Mouse (Mus musculus) midbrain, embryonic 13.5 days (tissue): ENCODE measurements around the gene Prkg1. TPM values are rescaled to one million over a fixed set of nuclear protein-coding genes. Genes with fewer than 3 reads are reported as not detected.
"Not testable (repeated sequence)": the region's sequence is repeated elsewhere in the genome, so short reads cannot be mapped to it uniquely, and the experiment has no call there.

Experiments
- ATAC-seq: fragments of 200-750 bp; cut with Nextera tagmentation; 2 replicates; pipeline ENCODE4 v1.8.0; 2017; ENCODE audit warnings: mild to moderate bottlenecking, moderate TSS enrichment, moderate library complexity
- H3K27ac ChIP-seq: fragments of 300-500 bp; sonication (generic); 2 replicates; pipeline ENCODE4 v1.5.1; 2015; ENCODE audit warnings: inconsistent platforms, mild to moderate bottlenecking, moderate library complexity
- H3K27me3 ChIP-seq: fragments of 300-500 bp; sonication (generic); 2 replicates; pipeline ENCODE4 v1.6.1; 2015; ENCODE audit warnings: mild to moderate bottlenecking, inconsistent platforms
- H3K36me3 ChIP-seq: fragments of 300-500 bp; sonication (generic); 2 replicates; pipeline ENCODE4 v1.6.1; 2015; ENCODE audit warnings: mild to moderate bottlenecking, inconsistent platforms
- H3K4me1 ChIP-seq: fragments of 300-500 bp; sonication (generic); replicated peaks from 2 replicates; pipeline ENCODE4 v1.6.1; 2015; ENCODE audit warnings: inconsistent platforms
- H3K4me2 ChIP-seq: fragments of 300-500 bp; sonication (generic); replicated peaks from 2 replicates; pipeline ENCODE4 v1.6.1; 2015; ENCODE audit warnings: moderate library complexity, mild to moderate bottlenecking, inconsistent platforms
- H3K4me3 ChIP-seq: fragments of 300-500 bp; sonication (generic); replicated peaks from 2 replicates; pipeline ENCODE4 v1.5.1; 2015; ENCODE audit warnings: mild to moderate bottlenecking, inconsistent platforms
- H3K9ac ChIP-seq: fragments of 300-500 bp; sonication (generic); replicated peaks from 2 replicates; pipeline ENCODE4 v1.6.1; 2015; ENCODE audit warnings: mild to moderate bottlenecking, inconsistent platforms
- H3K9me3 ChIP-seq: fragments of 300-500 bp; sonication (generic); 2 replicates; pipeline ENCODE4 v1.6.1; 2016; ENCODE audit warnings: mild to moderate bottlenecking, inconsistent platforms
- WGBS: fragments of 180-500 bp; shearing (Covaris S2); methylation state at CpG from one replicate; pipeline ENCODE4 v1.1.7; 2015; 5-methylcytosine and 5-hydroxymethylcytosine counted together
- polyA plus RNA-seq: library from polyadenylated mRNA; unstranded; fragments of >200 nt; fragmentation: Nextera tagmentation; extraction: Ambion mirVana; gene quantifications from 2 replicates; pipeline ENCODE4 v1.2.1, GENCODE M21; 2015

Gene Prkg1
- polyA plus RNA-seq, 1 experiment from 2014 or later = 3.7 TPM

DNA sequence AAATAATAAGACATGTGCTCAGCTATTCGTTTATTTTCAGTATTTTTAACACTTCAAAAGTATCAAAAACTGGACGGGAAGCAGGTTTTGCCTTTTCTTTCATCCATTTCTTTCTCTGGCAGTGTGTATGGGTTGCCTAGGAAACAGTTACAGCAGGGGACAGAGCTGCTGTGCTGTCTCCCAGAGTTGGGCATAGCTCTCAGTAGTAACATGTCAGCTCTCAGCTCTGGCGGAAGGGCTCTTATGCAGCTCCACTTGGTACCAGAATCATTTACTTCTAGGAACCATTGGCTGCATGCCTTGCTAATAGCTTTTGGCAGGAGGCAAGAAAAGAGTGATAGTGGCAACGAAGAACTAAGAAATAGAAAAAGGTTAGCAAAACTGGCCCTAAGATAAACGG lies 381.0 kb downstream of the Prkg1 start:
- Histone ChIP-seq H3K4me2 (no peak overlapping the region), H3K27me3 (no peaks in the 10 kb centered on the region), H3K4me1 (peaks cover 6% of the 10 kb centered on the region; the same call in 1 of the 2 replicates), H3K27ac (no peak overlapping the region), H3K9me3 (no peaks in the 10 kb centered on the region), H3K9ac (no peak overlapping the region), H3K4me3 (no peak overlapping the region), H3K36me3 (no peaks in the 10 kb centered on the region)
- peak; percentile 87; the same call in 1 of the 2 replicates for ATAC-seq
- WGBS = 48% methylated on average over 5 of the region's 5 CpGs

DNA sequence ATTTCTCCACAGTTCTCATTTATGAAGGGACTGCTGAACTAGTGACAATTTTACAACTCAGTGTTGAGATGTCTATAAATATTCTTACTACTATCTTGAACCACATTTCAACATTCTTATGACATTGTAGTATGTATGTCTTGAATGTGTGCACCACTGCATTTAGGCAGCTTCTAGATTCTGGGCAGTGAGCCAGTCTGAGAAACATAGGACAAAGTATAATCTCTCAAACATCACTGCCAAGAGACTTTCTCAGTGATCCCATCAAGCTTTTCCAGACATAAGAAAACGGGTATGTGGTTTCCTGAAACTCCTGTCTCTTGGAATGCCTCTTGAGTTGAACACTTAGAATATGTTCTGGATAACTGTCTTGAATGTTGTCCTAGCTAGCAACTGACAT lies 394.7 kb downstream of the Prkg1 start:
- H3K4me1 ChIP-seq = no peaks in the 10 kb centered on the region
- WGBS = 74% methylated on average over 1 of the region's 1 CpGs
- no peak for ATAC-seq
- no peak overlapping the region for H3K4me3 ChIP-seq
- no peaks in the 10 kb centered on the region for H3K27me3 ChIP-seq
- no peak overlapping the region for H3K27ac ChIP-seq
- H3K36me3 ChIP-seq = no peaks in the 10 kb centered on the region
- no peak overlapping the region for H3K9ac ChIP-seq
- H3K4me2 ChIP-seq = no peak overlapping the region
- no peaks in the 10 kb centered on the region for H3K9me3 ChIP-seq

DNA sequence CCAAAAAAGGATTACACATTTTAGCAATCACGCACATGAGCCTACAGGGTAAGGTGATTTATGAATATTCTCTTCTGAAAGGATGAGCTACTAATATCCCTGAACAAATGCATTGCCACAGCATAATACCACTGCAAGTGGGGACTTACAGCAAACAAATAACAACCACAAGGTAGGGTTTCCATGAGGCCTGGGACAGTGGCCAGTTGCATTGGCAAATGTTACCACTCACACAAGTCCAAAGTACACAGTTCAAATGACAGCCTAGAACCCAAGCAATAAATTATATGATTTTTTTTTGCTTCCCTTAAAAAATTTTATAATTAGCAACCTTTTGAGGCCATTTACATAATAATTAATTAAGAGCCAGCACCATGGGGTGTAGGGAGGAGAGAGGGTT lies 395.7 kb downstream of the Prkg1 start:
- WGBS = 95% methylated on average over 1 of the region's 1 CpGs
- Histone ChIP-seq H3K9me3 (no peaks in the 10 kb centered on the region), H3K27ac (no peak overlapping the region), H3K36me3 (no peaks in the 10 kb centered on the region), H3K4me1 (no peaks in the 10 kb centered on the region), H3K4me2 (no peak overlapping the region), H3K4me3 (no peak overlapping the region), H3K9ac (no peak overlapping the region), H3K27me3 (no peaks in the 10 kb centered on the region)
- ATAC-seq = no peak

DNA sequence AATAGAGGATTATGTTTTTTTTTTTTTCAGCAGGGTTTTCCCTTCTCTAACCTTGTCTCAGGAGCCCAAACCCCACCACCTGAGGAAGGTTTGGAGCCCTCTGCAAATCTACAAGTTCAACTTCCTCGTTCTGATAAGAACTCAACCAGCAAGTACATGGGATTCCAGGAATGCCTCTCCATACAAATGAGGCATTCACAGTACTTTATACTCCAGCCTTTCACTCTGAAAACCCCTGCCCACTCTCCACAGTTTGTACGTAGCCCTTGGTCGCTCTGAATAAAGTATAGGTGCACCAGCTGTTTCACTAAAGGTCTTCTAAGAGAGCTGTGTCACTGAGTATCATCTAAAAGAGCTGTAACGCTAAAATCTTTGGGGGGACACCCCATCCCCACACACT lies 402.8 kb downstream of the Prkg1 start:
- 71% methylated on average over 4 of the region's 4 CpGs for WGBS
- Histone ChIP-seq H3K4me2 (no peak overlapping the region), H3K4me1 (no peaks in the 10 kb centered on the region), H3K36me3 (no peaks in the 10 kb centered on the region), H3K9me3 (no peaks in the 10 kb centered on the region), H3K27ac (no peak overlapping the region), H3K27me3 (no peaks in the 10 kb centered on the region), H3K9ac (no peak overlapping the region), H3K4me3 (no peak overlapping the region)
- no peak for ATAC-seq

DNA sequence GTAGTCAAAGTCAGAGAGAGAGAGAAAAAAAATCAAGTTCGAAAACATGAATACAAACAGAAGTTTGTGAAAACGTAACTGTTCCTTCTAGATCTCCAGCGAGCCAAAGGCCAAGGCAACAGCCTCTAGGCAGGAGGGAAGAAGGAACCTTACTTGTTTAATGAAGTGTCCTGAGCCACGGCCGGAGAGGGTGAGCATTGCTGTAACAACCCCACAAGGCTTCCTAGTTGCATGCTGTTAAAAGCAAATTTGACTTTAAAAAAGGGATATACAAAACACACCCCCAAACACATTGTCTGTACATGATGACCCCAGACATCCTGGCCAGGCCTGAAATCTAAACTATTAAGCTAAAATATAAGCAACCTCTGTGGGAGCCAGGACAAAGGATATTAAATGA lies 403.3 kb downstream of the Prkg1 start:
- H3K27ac ChIP-seq = no peak overlapping the region
- WGBS = 73% methylated on average over 5 of the region's 5 CpGs
- H3K4me1 ChIP-seq = no peaks in the 10 kb centered on the region
- H3K4me2 ChIP-seq = no peak overlapping the region
- ATAC-seq = no peak
- no peaks in the 10 kb centered on the region for H3K36me3 ChIP-seq
- H3K27me3 ChIP-seq = no peaks in the 10 kb centered on the region
- no peak overlapping the region for H3K9ac ChIP-seq
- H3K4me3 ChIP-seq = no peak overlapping the region
- no peaks in the 10 kb centered on the region for H3K9me3 ChIP-seq

DNA sequence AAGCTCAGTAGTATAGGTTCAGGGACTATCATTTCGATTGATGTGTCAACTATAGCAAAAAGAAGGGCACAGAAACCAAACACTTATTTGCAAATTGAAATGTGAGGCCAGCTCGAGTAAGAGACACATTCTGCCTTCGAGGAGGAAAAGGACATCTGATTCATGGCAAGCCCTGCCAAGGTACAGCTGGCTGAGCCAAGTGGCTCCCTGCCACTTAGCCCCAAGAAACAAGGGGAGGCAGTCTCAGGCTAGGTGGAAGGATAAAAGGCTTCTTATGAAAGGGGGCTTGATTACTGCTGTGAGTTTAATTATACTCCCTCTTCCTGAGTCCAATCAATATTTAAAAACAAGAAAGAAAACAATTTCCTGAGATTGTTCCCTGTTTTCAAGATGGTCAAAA lies 403.7 kb downstream of the Prkg1 start:
- no peak for ATAC-seq
- Histone ChIP-seq H3K4me3 (no peak overlapping the region), H3K4me1 (no peaks in the 10 kb centered on the region), H3K27ac (no peak overlapping the region), H3K4me2 (no peak overlapping the region), H3K9ac (no peak overlapping the region), H3K9me3 (no peaks in the 10 kb centered on the region), H3K27me3 (no peaks in the 10 kb centered on the region), H3K36me3 (no peaks in the 10 kb centered on the region)
- 52% methylated on average over 3 of the region's 3 CpGs for WGBS

DNA sequence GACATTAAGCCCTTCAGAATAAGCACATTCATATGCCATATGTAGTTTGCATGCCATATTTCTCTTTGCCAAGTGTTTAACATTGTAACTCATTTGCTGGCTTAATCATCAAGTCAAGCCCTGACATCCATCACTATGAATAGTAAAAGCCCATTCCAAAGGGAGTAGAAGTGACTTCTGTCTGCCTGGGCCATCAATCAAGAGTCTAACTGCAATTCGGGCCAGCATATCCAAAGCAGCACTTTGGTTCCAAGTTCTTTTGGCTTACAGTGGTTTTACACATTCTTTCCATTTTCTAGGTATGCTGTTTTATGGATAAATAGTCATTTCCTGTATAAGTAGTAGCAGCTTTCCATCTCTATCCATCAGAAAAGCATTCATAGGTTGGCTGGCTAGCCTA lies 409.9 kb downstream of the Prkg1 start:
- no peaks in the 10 kb centered on the region for H3K4me1 ChIP-seq
- H3K27ac ChIP-seq = no peak overlapping the region
- H3K9ac ChIP-seq = no peak overlapping the region
- no peaks in the 10 kb centered on the region for H3K9me3 ChIP-seq
- ATAC-seq = no peak
- H3K4me3 ChIP-seq = no peak overlapping the region
- WGBS = 97% methylated on average over 1 of the region's 1 CpGs
- no peaks in the 10 kb centered on the region for H3K36me3 ChIP-seq
- H3K27me3 ChIP-seq = no peaks in the 10 kb centered on the region
- no peak overlapping the region for H3K4me2 ChIP-seq

DNA sequence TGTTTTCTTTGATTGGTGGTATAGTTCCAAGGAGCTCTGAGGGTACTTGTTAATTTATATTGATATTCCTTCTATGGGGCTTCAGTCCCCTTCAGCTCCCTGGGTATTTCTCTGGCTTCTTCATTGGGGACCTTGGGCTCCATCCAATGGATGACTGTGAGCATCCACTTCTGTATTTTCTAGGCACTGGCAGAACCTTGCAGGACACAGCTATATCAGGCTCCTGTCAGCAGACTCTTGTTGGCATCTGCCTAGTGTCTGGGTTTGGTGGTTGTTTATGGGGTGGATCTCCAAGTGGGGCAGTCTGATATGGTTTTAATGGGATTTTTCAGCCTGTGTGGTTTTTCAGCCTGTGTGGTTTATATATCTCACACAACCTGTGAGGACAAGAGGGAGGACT lies 412.0 kb downstream of the Prkg1 start:
- not testable (repeated sequence) for ATAC-seq, H3K4me1 ChIP-seq, H3K36me3 ChIP-seq, H3K9ac ChIP-seq, H3K4me3 ChIP-seq, H3K27me3 ChIP-seq, H3K27ac ChIP-seq, H3K9me3 ChIP-seq, H3K4me2 ChIP-seq

DNA sequence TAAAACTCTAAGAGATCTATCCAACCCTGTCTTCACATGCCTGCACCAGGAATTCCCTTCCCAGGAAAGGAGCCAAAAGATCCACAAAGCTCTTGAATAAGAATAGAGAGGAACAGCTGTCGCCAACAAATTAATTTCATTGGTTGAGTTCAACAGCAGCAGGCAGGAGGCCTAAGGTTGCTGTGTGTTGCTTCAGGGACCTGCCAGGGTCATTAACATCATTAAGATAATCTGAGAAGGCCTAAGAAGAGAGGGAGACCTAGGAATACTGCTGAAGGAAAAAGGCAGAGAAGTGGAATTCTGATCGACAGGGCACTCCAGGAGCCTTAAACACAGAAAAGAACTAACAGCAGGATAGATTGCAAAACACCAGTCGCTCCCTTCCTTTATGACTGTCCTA lies 413.0 kb downstream of the Prkg1 start:
- Histone ChIP-seq H3K27ac (no peak overlapping the region), H3K4me3 (no peak overlapping the region), H3K4me1 (no peaks in the 10 kb centered on the region), H3K27me3 (no peaks in the 10 kb centered on the region), H3K4me2 (no peak overlapping the region), H3K36me3 (no peaks in the 10 kb centered on the region), H3K9ac (no peak overlapping the region), H3K9me3 (no peaks in the 10 kb centered on the region)
- ATAC-seq = no peak
- 24% methylated on average over 3 of the region's 3 CpGs for WGBS

DNA sequence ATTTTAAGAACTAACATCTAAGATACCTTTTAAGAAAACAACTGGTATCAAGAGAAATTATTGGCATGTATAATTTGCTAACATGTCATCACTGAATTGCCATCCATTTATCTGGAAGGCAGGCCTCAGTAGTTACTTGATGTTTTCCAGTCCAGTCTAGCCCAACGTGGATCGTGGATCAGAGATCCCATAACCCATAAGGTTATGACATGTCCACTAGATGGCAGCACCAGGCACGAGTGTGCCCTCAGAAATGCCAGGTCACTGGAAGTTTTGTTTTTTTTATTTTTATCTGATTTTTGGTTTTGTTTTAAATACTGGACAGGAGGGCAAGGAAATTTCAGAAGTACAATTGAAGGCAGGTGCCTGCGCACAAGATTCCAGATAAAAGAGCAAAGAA lies 422.7 kb downstream of the Prkg1 start:
- Histone ChIP-seq H3K27ac (no peak overlapping the region), H3K36me3 (no peaks in the 10 kb centered on the region), H3K4me1 (no peaks in the 10 kb centered on the region), H3K9ac (no peak overlapping the region), H3K4me2 (no peak overlapping the region), H3K9me3 (no peaks in the 10 kb centered on the region), H3K27me3 (no peaks in the 10 kb centered on the region), H3K4me3 (no peak overlapping the region)
- 22% methylated on average over 4 of the region's 4 CpGs for WGBS
- peak; percentile 70 for ATAC-seq

DNA sequence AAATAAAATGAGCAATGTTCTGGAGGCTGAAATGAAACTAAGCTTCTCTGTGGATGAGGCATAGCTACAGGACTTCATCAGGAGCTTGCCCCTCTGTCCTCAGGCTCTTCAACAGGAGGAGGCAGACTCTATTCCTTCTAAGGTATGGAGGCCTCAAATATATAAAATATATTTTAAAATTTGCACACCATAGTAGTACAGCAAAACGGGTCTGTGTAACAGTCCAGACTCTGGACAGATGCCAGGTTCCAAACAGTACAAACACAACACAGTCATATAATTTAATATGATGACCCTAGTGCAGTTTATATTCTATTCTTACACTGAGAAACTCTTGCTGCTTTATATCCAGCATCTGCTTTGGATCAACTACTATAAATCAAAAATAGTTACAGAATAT lies 423.9 kb downstream of the Prkg1 start:
- no peaks in the 10 kb centered on the region for H3K36me3 ChIP-seq
- no peak overlapping the region for H3K9ac ChIP-seq
- no peaks in the 10 kb centered on the region for H3K4me1 ChIP-seq
- no peak overlapping the region for H3K4me2 ChIP-seq
- no peaks in the 10 kb centered on the region for H3K27me3 ChIP-seq
- no peak for ATAC-seq
- no peak overlapping the region for H3K4me3 ChIP-seq
- WGBS = 79% methylated on average over 1 of the region's 1 CpGs
- H3K9me3 ChIP-seq = no peaks in the 10 kb centered on the region
- no peak overlapping the region for H3K27ac ChIP-seq

DNA sequence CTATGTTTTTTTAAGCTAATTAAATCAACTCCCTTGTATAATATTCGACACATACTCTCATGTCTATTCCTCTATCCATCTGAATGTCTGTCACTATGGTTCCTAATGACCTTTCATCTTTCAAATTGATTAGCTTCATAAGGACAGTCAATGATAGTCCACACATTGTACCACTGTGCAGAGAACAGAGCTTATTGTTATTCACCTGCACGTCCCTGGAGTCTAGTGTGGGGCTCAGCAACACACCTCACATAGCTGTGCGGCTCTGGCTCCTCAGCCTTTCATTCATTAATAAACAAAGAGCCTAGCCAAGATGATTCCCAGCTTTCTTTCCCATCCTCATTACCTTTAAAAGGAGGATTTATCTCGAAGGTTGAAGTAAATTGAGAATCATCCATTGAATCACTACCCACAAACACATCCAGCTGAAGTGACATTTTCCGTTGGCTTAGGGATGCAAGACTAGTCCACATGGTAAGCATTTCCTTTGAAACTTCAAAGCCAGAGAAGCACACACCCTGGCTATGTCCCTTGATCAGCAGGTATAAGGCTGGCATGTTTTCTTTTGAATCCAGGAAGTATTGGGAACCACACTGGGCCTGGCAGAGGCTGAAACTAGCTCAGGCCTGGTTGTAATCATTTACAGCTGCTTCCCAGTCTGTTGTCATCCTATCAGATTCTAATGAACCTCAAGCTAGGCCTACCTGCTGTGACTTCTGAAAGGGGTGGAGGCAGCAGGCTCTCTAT lies 426.3 kb downstream of the Prkg1 start:
- 53% methylated on average over 5 of the region's 5 CpGs for WGBS
- no peak overlapping the region for H3K4me3 ChIP-seq
- H3K27me3 ChIP-seq = no peaks in the 10 kb centered on the region
- peak overlapping the region; percentile 0; the same call in 1 of the 2 replicates for H3K27ac ChIP-seq
- H3K9me3 ChIP-seq = no peaks in the 10 kb centered on the region
- no peak overlapping the region for H3K4me2 ChIP-seq
- no peaks in the 10 kb centered on the region for H3K36me3 ChIP-seq
- H3K4me1 ChIP-seq = no peaks in the 10 kb centered on the region
- no peak overlapping the region for H3K9ac ChIP-seq
- peak; percentile 70; the same call in 1 of the 2 replicates for ATAC-seq

DNA sequence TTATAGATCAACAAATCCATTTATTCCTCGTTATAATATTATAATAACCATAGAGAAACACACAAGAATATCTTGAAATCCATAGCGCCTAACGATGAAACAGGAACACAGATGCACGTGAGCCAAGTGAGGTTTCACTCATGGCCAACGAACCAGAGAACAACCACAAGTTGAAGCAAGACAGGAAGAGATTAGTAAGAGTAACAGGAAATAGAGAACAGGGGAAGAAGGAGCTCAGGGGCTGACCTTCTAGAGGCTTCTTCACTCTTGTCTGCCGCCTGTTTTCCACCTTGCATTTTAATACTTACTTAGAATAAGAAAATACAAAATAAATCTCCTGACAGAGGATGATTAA lies 427.0 kb downstream of the Prkg1 start:
- H3K9ac ChIP-seq = no peak overlapping the region
- no peaks in the 10 kb centered on the region for H3K27me3 ChIP-seq
- no peak for ATAC-seq
- H3K27ac ChIP-seq = no peak overlapping the region
- no peaks in the 10 kb centered on the region for H3K4me1 ChIP-seq
- WGBS = 82% methylated on average over 6 of the region's 6 CpGs
- no peak overlapping the region for H3K4me2 ChIP-seq
- H3K9me3 ChIP-seq = no peaks in the 10 kb centered on the region
- H3K4me3 ChIP-seq = no peak overlapping the region
- H3K36me3 ChIP-seq = no peaks in the 10 kb centered on the region
